Mouse (Mus musculus): Measurements from ENCODE around the gene Myo5c. TPM values are rescaled to one million over a fixed set of nuclear protein-coding genes. Genes with fewer than 3 reads are reported as not detected.

The Myo5c gene
- total and polyA plus RNA-seq, 3 experiments = 3.8 to 5.2 (median 4.4) TPM

- Histone ChIP-seq H3K9ac (ENCODE audit: insufficient read depth, low read depth) (peak overlapping the region; percentile 6; the same call in 1 of the 2 replicates), H3K9me3 (replicated peaks; ENCODE audit: low read length) (no peaks in the 10 kb centered on the region), H3K4me3 (replicated peaks in 1 of 3; ENCODE audit: low read depth in 2 of 3, low read length in 2 of 3, poor library complexity in 1 of 3) (no peak overlapping the region), H3K36me3 (replicated peaks in 1 of 2; ENCODE audit: control insufficient read depth in 1 of 2, insufficient read depth in 1 of 2, low read length in 1 of 2) (peaks cover 30 to 65% of the 10 kb centered on the region in 2 experiments), H3K27ac (ENCODE audit: insufficient read depth, low read depth) (peak overlapping the region; percentile 73), H3K27me3 (replicated peaks) (no peaks in the 10 kb centered on the region), H3K4me2 (ENCODE audit: insufficient read depth, low read depth, poor library complexity, severe bottlenecking) (0 out of 2 replicates have a peak overlapping the region, but pooled peaks have one; percentile 61), H3K4me1 (ENCODE audit: control insufficient read depth in 1 of 2, insufficient read depth in 2 of 2) (peaks cover 10 to 42% of the 10 kb centered on the region in 2 experiments), H3K79me2 (replicated peaks; ENCODE audit: control insufficient read depth, extremely low read depth, insufficient read depth, poor library complexity, severe bottlenecking) (0 out of 2 replicates have a peak, but pooled peaks cover 5% of the 10 kb centered on the region)
- in situ Hi-C loops (cut with MboI; ENCODE audit: low pct_ligation_motif_present, low pct_unique_long_range_greater_than_20kb, low sequenced_read_pairs) = no loop called here
- TF ChIP-seq ZC3H11A (IDR thresholded peaks at IDR 0.05; ENCODE audit: low read depth, low read length) (peak; percentile 39; the same call in 1 of the 2 replicates), CHD2 (IDR thresholded peaks at IDR 0.05; ENCODE audit: low read length) (0 out of 2 replicates have a peak, but pooled peaks have one; percentile 13), CTCF (conservative IDR thresholded peaks at IDR 0.05 in 1 of 2, IDR thresholded peaks at IDR 0.05 in 1 of 2; ENCODE audit: low read depth in 2 of 2, low read length in 2 of 2) (peak in 1 of 2 experiments; percentile 81; a peak in 2 of 4 replicates), NELFE (IDR thresholded peaks at IDR 0.05; ENCODE audit: low read depth, low read length) (peak; percentile 43; the same call in 1 of the 2 replicates), SIN3A (IDR thresholded peaks at IDR 0.05; ENCODE audit: low read length) (0 out of 2 replicates have a peak, but pooled peaks have one; percentile 52), EP300 (IDR thresholded peaks at IDR 0.05; ENCODE audit: low read length) (peak; percentile 34; the same call in 1 of the 2 replicates), HCFC1 (IDR thresholded peaks at IDR 0.05; ENCODE audit: low read depth, low read length) (no peak), BHLHE40 (IDR thresholded peaks at IDR 0.05; ENCODE audit: low read depth, low read length) (no peak), IRF4 (IDR thresholded peaks at IDR 0.05; ENCODE audit: low read depth, low read length) (0 out of 2 replicates have a peak, but pooled peaks have one; percentile 38), KAT2A (IDR thresholded peaks at IDR 0.05; ENCODE audit: insufficient replicate concordance, low read length) (0 out of 2 replicates have a peak, but pooled peaks have one; percentile 24), ELF1 (IDR thresholded peaks at IDR 0.05; ENCODE audit: low read depth, low read length) (no peak), RAD21 (IDR thresholded peaks at IDR 0.05; ENCODE audit: low read depth, low read length) (peak; percentile 74), SMC3 (IDR thresholded peaks at IDR 0.05; ENCODE audit: low read depth, low read length) (peak; percentile 83), MYC (IDR thresholded peaks at IDR 0.05; ENCODE audit: low read depth, low read length) (peak; percentile 26; the same call in 1 of the 2 replicates), MAFK (IDR thresholded peaks at IDR 0.05; ENCODE audit: insufficient replicate concordance, low read length) (no peak), MAX (IDR thresholded peaks at IDR 0.05; ENCODE audit: low read length) (peak; percentile 26; the same call in 1 of the 2 replicates), MAZ (IDR thresholded peaks at IDR 0.05; ENCODE audit: low read depth, low read length) (no peak), MEF2A (IDR thresholded peaks at IDR 0.05; ENCODE audit: borderline replicate concordance, low read depth, low read length) (peak; percentile 59; the same call in 1 of the 2 replicates)
- dilution Hi-C loops (cut with MboI; ENCODE audit: extremely low pct_ligation_motif_present, extremely low pct_unique_long_range_greater_than_20kb, low sequenced_read_pairs) = no loop called here
- DNase-seq (ENCODE audit: extremely low read depth) = peak; percentile 72
Observed at GRCm38 (mm10) chr9:75197297-75197696, 34.5 kb upstream of the Myo5c start.

- in situ Hi-C loops (cut with MboI; ENCODE audit: low pct_ligation_motif_present, low pct_unique_long_range_greater_than_20kb, low sequenced_read_pairs) = loop anchor here (10.0 kb wide), 2 partner anchors 73 to 297 kb away; no protein-coding TSS in a partner anchor
- dilution Hi-C loops (cut with MboI; ENCODE audit: extremely low pct_ligation_motif_present, extremely low pct_unique_long_range_greater_than_20kb, low sequenced_read_pairs) = no loop called here
- peaks cover 48 to 84% of the 10 kb centered on the region in 2 experiments for H3K36me3 ChIP-seq (replicated peaks in 1 of 2; ENCODE audit: control insufficient read depth in 1 of 2, insufficient read depth in 1 of 2, low read length in 1 of 2)
- TF ChIP-seq IRF4 (IDR thresholded peaks at IDR 0.05; ENCODE audit: low read depth, low read length) (no peak), ZKSCAN1 (IDR thresholded peaks at IDR 0.05; ENCODE audit: borderline replicate concordance, low read depth, low read length) (no peak), MEF2A (IDR thresholded peaks at IDR 0.05; ENCODE audit: borderline replicate concordance, low read depth, low read length) (no peak), ETS1 (conservative IDR thresholded peaks at IDR 0.05; ENCODE audit: low read depth, low read length) (no peak), GABPA (IDR thresholded peaks at IDR 0.05; ENCODE audit: insufficient replicate concordance, low read depth, low read length) (no peak), NRF1 (IDR thresholded peaks at IDR 0.05; ENCODE audit: low read depth, low read length) (no peak), UBTF (IDR thresholded peaks at IDR 0.05; ENCODE audit: low read depth, low read length) (no peak), POLR2A (IDR thresholded peaks at IDR 0.05; ENCODE audit: low read depth, low read length) (no peak), SMC3 (IDR thresholded peaks at IDR 0.05; ENCODE audit: low read depth, low read length) (no peak), RCOR1 (conservative IDR thresholded peaks at IDR 0.05; ENCODE audit: low read depth, low read length) (no peak), MXI1 (IDR thresholded peaks at IDR 0.05; ENCODE audit: low read depth, low read length) (no peak), TBP (conservative IDR thresholded peaks at IDR 0.05; ENCODE audit: low read depth, low read length) (no peak), ZC3H11A (IDR thresholded peaks at IDR 0.05; ENCODE audit: low read depth, low read length) (no peak), POLR2AphosphoS2 (IDR thresholded peaks at IDR 0.05; ENCODE audit: low read depth, low read length) (no peak), CHD1 (IDR thresholded peaks at IDR 0.05; ENCODE audit: low read depth, low read length) (no peak), ZNF384 (IDR thresholded peaks at IDR 0.05; ENCODE audit: low read depth, low read length) (no peak), MYC (IDR thresholded peaks at IDR 0.05; ENCODE audit: low read depth, low read length) (no peak), USF1 (IDR thresholded peaks at IDR 0.05; ENCODE audit: low read depth, low read length) (no peak), USF2 (conservative IDR thresholded peaks at IDR 0.05; ENCODE audit: low read depth, low read length) (no peak)
Observed at GRCm38 (mm10) chr9:75201506-75201905, 30.3 kb upstream of the Myo5c start.

More at GRCm38 (mm10) chr9:75201506-75201905, 30.3 kb upstream of the Myo5c start:
- no peak overlapping the region for H3K4me2 ChIP-seq (ENCODE audit: insufficient read depth, low read depth, poor library complexity, severe bottlenecking)
- no peak overlapping the region for H3K27ac ChIP-seq (ENCODE audit: insufficient read depth, low read depth)
- H3K4me1 ChIP-seq (ENCODE audit: control insufficient read depth in 1 of 2, insufficient read depth in 2 of 2) = peaks cover 4 to 10% of the 10 kb centered on the region in 2 experiments; a peak in 3 of 4 replicates
- no peak overlapping the region for H3K4me3 ChIP-seq (replicated peaks in 1 of 3; ENCODE audit: low read depth in 2 of 3, low read length in 2 of 3, poor library complexity in 1 of 3)
- H3K27me3 ChIP-seq (replicated peaks) = no peaks in the 10 kb centered on the region
- 0 out of 2 replicates have a peak, but pooled peaks cover 3% of the 10 kb centered on the region for H3K79me2 ChIP-seq (replicated peaks; ENCODE audit: control insufficient read depth, extremely low read depth, insufficient read depth, poor library complexity, severe bottlenecking)
- no peaks in the 10 kb centered on the region for H3K9me3 ChIP-seq (replicated peaks; ENCODE audit: low read length)
- DNase-seq (ENCODE audit: extremely low read depth) = no peak
- no peak overlapping the region for H3K9ac ChIP-seq (ENCODE audit: insufficient read depth, low read depth)

Data from CH12.LX (cell line).